Mouse (Mus musculus) heart, embryonic 15.5 days (tissue): ENCODE results near the gene Ccrl2. TPM values are rescaled to one million over a fixed set of nuclear protein-coding genes. Genes with fewer than 3 reads are reported as not detected.

ENCODE experiments used
- ATAC-seq: fragments of 200-750 bp; cut with Nextera tagmentation; replicated peaks from 2 replicates; pipeline ENCODE4 v1.8.0; 2017; ENCODE audit warnings: low read depth, moderate TSS enrichment; ENCODE audit not compliant: insufficient number of reproducible peaks, insufficient read depth, low FRiP score
- H3K27ac ChIP-seq: fragments of 300-500 bp; sonication (generic); 2 replicates; pipeline ENCODE4 v1.5.1; 2015; ENCODE audit warnings: mild to moderate bottlenecking, inconsistent platforms
- H3K27me3 ChIP-seq: fragments of 300-500 bp; sonication (generic); 2 replicates; pipeline ENCODE4 v1.6.1; 2015; ENCODE audit warnings: inconsistent platforms
- H3K36me3 ChIP-seq: fragments of 300-500 bp; sonication (generic); 2 replicates; pipeline ENCODE4 v1.6.1; 2015; ENCODE audit warnings: mild to moderate bottlenecking, inconsistent platforms
- H3K4me1 ChIP-seq: fragments of 300-500 bp; sonication (generic); replicated peaks from 2 replicates; pipeline ENCODE4 v1.6.1; 2015; ENCODE audit warnings: inconsistent platforms
- H3K4me2 ChIP-seq: fragments of 300-500 bp; sonication (generic); 2 replicates; pipeline ENCODE4 v1.6.1; 2015; ENCODE audit warnings: inconsistent platforms, mild to moderate bottlenecking, moderate library complexity
- H3K4me3 ChIP-seq: fragments of 300-500 bp; sonication (generic); 2 replicates; pipeline ENCODE4 v1.5.1; 2015; ENCODE audit warnings: mild to moderate bottlenecking, inconsistent platforms
- H3K9ac ChIP-seq: fragments of 300-500 bp; sonication (generic); 2 replicates; pipeline ENCODE4 v1.6.1; 2015; ENCODE audit warnings: mild to moderate bottlenecking, inconsistent platforms
- H3K9me3 ChIP-seq: fragments of 300-500 bp; sonication (generic); replicated peaks from 2 replicates; pipeline ENCODE4 v1.6.1; 2016; ENCODE audit warnings: inconsistent platforms
- WGBS: fragments of 180-500 bp; shearing (Covaris S2); methylation state at CpG from one replicate; pipeline ENCODE4 v1.1.7; 2015; ENCODE audit warnings: mixed read lengths; 5-methylcytosine and 5-hydroxymethylcytosine counted together
- polyA plus RNA-seq: library from polyadenylated mRNA; unstranded; fragments of >200 nt; fragmentation: Nextera tagmentation; extraction: Ambion mirVana; gene quantifications from 2 replicates; pipeline ENCODE4 v1.2.1, GENCODE M21; 2015

Ccrl2 gene
- polyA plus RNA-seq, 1 experiment from 2014 or later, result 5.2 TPM

DNA sequence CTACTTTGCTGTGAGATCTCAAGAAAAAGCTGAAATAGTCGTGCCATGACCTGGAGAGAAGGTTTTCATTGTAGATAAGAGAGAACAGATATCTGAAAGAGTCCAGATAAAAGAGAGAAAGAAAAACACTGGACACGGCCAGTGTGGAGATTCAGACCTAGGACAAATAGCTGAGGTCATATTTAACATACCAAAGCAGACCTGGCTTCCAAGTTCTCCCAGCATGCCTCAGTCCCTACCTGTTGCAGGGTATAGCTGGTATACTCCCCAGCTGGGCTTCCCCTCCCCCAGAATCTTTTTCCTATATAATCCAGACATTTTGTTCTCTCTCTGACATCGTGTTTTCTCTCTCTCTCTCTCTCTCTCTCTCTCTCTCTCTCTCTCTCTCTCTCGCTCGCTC, 30.6 kb upstream of the Ccrl2 start:
- Histone ChIP-seq H3K9ac (no peak overlapping the region), H3K4me3 (no peak overlapping the region), H3K27ac (no peak overlapping the region), H3K9me3 (no peaks in the 10 kb centered on the region), H3K4me1 (peaks cover 29% of the 10 kb centered on the region), H3K4me2 (0 out of 2 replicates have a peak overlapping the region, but pooled peaks have one; percentile 0), H3K36me3 (no peaks in the 10 kb centered on the region), H3K27me3 (no peaks in the 10 kb centered on the region)
- 11% methylated on average over 5 of the region's 5 CpGs for WGBS
- ATAC-seq, result no peak

DNA sequence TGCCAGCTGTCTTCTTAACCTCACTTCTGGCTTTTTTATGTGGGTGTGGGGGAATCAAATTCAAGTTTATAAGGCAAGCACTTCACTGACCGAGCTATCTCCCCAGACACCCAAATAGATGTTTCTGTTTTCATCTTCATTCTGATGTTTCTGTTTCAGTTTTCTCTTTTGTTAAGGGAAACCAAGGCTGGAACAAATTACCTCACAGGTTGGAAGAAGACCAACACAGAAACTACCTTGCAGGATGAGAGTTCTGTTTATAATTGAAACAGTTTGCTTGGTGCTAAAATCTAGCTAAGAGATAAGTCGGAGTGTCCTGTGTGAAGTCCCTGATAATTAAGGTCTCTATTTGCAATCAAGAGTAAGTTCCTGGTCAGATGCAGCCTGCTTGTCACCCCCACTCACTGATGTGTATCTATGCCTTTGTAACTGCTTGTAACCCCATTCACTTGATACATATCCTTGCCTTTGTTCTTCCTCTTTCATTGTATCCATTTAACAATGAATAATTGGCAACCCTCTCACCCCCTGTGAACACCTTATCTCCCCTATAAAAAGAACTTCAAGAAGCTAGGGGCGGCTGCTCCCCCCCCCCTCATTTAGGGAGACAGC, 29.8 kb upstream of the Ccrl2 start:
- H3K27ac ChIP-seq, result no peak overlapping the region
- no peaks in the 10 kb centered on the region for H3K27me3 ChIP-seq
- H3K9ac ChIP-seq, result no peak overlapping the region
- H3K9me3 ChIP-seq, result no peaks in the 10 kb centered on the region
- H3K4me3 ChIP-seq, result no peak overlapping the region
- peaks cover 25% of the 10 kb centered on the region for H3K4me1 ChIP-seq
- WGBS, result 29% methylated on average over 3 of the region's 3 CpGs
- H3K36me3 ChIP-seq, result no peaks in the 10 kb centered on the region
- ATAC-seq, result no peak
- no peak overlapping the region for H3K4me2 ChIP-seq

- no peaks in the 10 kb centered on the region for H3K27me3 ChIP-seq
- WGBS, result 60% methylated on average over 6 of the region's 6 CpGs
- peaks cover 28% of the 10 kb centered on the region for H3K4me1 ChIP-seq
- no peak overlapping the region for H3K9ac ChIP-seq
- no peak overlapping the region for H3K4me2 ChIP-seq
- H3K9me3 ChIP-seq, result no peaks in the 10 kb centered on the region
- no peak for ATAC-seq
- no peaks in the 10 kb centered on the region for H3K36me3 ChIP-seq
- no peak overlapping the region for H3K4me3 ChIP-seq
- H3K27ac ChIP-seq, result no peak overlapping the region
These were observed 28.8 kb upstream of the Ccrl2 start for GRCm38 (mm10) chr9:111086137-111086536.

DNA sequence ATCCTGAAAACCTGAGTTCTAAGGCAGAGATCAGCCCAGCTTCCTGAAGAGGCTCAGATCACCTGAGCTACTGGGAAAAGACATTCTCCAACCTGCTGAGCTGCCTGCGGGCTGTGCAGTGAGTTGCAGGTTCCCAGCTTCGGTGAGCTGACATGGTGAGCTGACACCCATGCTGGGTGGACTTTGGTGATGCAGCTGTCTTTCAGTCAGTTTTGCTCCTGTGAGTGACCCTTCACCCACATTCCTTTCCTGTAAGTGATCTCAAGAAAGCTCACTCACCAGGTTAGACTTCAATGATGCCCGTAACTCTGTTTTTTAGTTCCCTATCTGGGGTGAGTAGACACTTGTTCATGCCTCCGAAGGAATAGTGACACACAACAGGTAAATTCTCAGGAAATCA, 28.0 kb upstream of the Ccrl2 start:
- WGBS, result 50% methylated on average over 4 of the region's 4 CpGs
- ATAC-seq, result no peak
- Histone ChIP-seq H3K9me3 (no peaks in the 10 kb centered on the region), H3K27me3 (no peaks in the 10 kb centered on the region), H3K4me2 (no peak overlapping the region), H3K27ac (no peak overlapping the region), H3K4me1 (peaks cover 28% of the 10 kb centered on the region), H3K9ac (no peak overlapping the region), H3K36me3 (no peaks in the 10 kb centered on the region), H3K4me3 (no peak overlapping the region)

- Histone ChIP-seq H3K36me3 (no peaks in the 10 kb centered on the region), H3K4me2 (no peak overlapping the region), H3K4me1 (peaks cover 6% of the 10 kb centered on the region), H3K27ac (no peak overlapping the region), H3K4me3 (no peak overlapping the region), H3K27me3 (no peaks in the 10 kb centered on the region), H3K9me3 (no peaks in the 10 kb centered on the region), H3K9ac (no peak overlapping the region)
- ATAC-seq, result no peak
- 78% methylated on average over 5 of the region's 5 CpGs for WGBS
These were observed 24.4 kb upstream of the Ccrl2 start for GRCm38 (mm10) chr9:111081765-111082164.

- Histone ChIP-seq H3K4me2 (no peak overlapping the region), H3K9ac (no peak overlapping the region), H3K27ac (no peak overlapping the region), H3K36me3 (no peaks in the 10 kb centered on the region), H3K27me3 (no peaks in the 10 kb centered on the region), H3K4me3 (no peak overlapping the region), H3K4me1 (peaks cover 5% of the 10 kb centered on the region; the same call in 1 of the 2 replicates), H3K9me3 (no peaks in the 10 kb centered on the region)
- ATAC-seq, result no peak
- WGBS, result 90% methylated on average over 8 of the region's 8 CpGs
These were observed 23.5 kb upstream of the Ccrl2 start for GRCm38 (mm10) chr9:111080801-111081200.

DNA sequence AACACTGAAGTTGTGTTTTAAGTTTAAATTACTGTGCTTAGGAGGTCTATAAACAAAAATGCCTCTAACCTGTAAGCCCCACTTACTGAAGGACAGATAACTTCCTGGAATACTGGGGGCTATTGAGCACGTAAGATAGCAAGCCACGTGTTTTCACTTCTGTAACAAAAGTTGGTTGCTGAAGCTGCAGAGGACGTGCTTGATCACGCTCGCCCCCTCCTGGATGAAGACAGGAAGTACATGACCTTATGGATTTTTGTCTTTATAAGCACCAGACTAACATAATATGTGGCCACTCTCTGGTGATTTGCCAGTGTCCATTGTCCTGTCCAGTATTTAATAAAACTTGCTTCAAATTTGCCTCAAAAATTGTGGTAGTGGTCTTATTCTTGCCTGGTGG, 20.4 kb upstream of the Ccrl2 start:
- WGBS, result 63% methylated on average over 5 of the region's 5 CpGs
- H3K9ac ChIP-seq, result no peak overlapping the region
- H3K4me1 ChIP-seq, result peaks cover 5% of the 10 kb centered on the region; the same call in 1 of the 2 replicates
- H3K36me3 ChIP-seq, result no peaks in the 10 kb centered on the region
- no peaks in the 10 kb centered on the region for H3K27me3 ChIP-seq
- no peak overlapping the region for H3K4me3 ChIP-seq
- 0 out of 2 replicates have a peak, but pooled peaks cover 7% of the 10 kb centered on the region for H3K9me3 ChIP-seq
- no peak for ATAC-seq
- H3K4me2 ChIP-seq, result no peak overlapping the region
- no peak overlapping the region for H3K27ac ChIP-seq

DNA sequence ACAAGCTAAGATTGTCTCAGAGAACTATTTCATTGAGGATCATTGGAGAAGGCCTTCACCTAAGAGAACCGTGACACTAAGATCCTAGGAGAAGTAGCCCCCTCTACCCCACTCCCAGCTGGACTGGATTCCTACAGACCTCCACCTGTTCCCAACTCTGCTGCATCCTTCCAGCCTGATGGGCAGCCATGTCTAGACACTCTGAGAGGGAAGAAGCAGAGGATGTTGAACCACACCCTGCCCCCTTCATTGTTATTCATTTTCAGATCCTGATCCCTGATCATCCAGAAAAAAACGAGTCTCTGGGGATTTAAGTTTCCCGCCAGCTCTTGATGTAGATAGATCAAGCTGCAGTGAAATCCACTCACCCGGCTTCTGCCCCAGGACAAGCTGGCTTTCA, 15.7 kb upstream of the Ccrl2 start:
- Histone ChIP-seq H3K9ac (no peak overlapping the region), H3K9me3 (0 out of 2 replicates have a peak, but pooled peaks cover 7% of the 10 kb centered on the region), H3K36me3 (no peaks in the 10 kb centered on the region), H3K4me2 (no peak overlapping the region), H3K4me3 (no peak overlapping the region), H3K27ac (no peak overlapping the region), H3K27me3 (no peaks in the 10 kb centered on the region), H3K4me1 (no peaks in the 10 kb centered on the region)
- no peak for ATAC-seq
- 64% methylated on average over 4 of the region's 4 CpGs for WGBS

GRCm38 (mm10) chr9:111072175-111072574, 14.9 kb upstream of the Ccrl2 start:
- 39% methylated on average over 7 of the region's 7 CpGs for WGBS
- H3K9me3 ChIP-seq, result 0 out of 2 replicates have a peak, but pooled peaks cover 7% of the 10 kb centered on the region
- H3K4me1 ChIP-seq, result no peaks in the 10 kb centered on the region
- H3K36me3 ChIP-seq, result no peaks in the 10 kb centered on the region
- H3K9ac ChIP-seq, result no peak overlapping the region
- H3K4me3 ChIP-seq, result no peak overlapping the region
- no peaks in the 10 kb centered on the region for H3K27me3 ChIP-seq
- H3K27ac ChIP-seq, result no peak overlapping the region
- no peak overlapping the region for H3K4me2 ChIP-seq
- ATAC-seq, result no peak

DNA sequence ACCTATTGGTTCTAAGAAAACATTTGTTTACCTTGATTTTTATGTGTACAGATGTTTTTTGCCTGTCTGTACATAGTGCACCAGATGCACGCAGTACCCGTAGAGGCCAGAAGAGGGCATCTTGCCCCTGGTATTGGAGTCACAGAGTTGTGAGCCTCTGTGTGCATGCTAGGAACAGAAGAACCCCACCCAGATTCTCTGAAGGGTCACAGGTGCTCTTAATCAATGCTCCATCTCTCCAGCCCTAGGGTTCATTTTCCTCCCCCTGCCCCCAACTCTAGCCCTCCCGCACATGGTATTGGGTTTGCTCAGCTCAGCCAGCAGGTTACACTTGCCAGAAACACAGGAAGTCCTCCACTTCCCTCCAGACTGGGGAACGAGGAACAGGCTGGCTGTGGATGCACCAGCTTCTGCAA, 13.2 kb upstream of the Ccrl2 start:
- Histone ChIP-seq H3K4me3 (no peak overlapping the region), H3K27me3 (no peaks in the 10 kb centered on the region), H3K36me3 (no peaks in the 10 kb centered on the region), H3K9me3 (0 out of 2 replicates have a peak, but pooled peaks cover 7% of the 10 kb centered on the region), H3K4me2 (no peak overlapping the region), H3K9ac (no peak overlapping the region), H3K4me1 (no peaks in the 10 kb centered on the region), H3K27ac (no peak overlapping the region)
- peak; percentile 43; the same call in 1 of the 2 replicates for ATAC-seq
- WGBS, result 28% methylated on average over 4 of the region's 4 CpGs

GRCm38 (mm10) chr9:111067052-111067451, 9.7 kb upstream of the Ccrl2 start:
- no peak overlapping the region for H3K4me3 ChIP-seq
- no peak for ATAC-seq
- 82% methylated on average over 4 of the region's 4 CpGs for WGBS
- no peak overlapping the region for H3K9ac ChIP-seq
- H3K36me3 ChIP-seq, result no peaks in the 10 kb centered on the region
- H3K27ac ChIP-seq, result no peak overlapping the region
- no peaks in the 10 kb centered on the region for H3K4me1 ChIP-seq
- H3K27me3 ChIP-seq, result no peaks in the 10 kb centered on the region
- H3K4me2 ChIP-seq, result no peak overlapping the region
- no peaks in the 10 kb centered on the region for H3K9me3 ChIP-seq

- H3K4me1 ChIP-seq, result peaks cover 2% of the 10 kb centered on the region
- H3K27me3 ChIP-seq, result no peaks in the 10 kb centered on the region
- no peaks in the 10 kb centered on the region for H3K9me3 ChIP-seq
- no peak overlapping the region for H3K4me2 ChIP-seq
- H3K36me3 ChIP-seq, result no peaks in the 10 kb centered on the region
- no peak overlapping the region for H3K4me3 ChIP-seq
- no peak overlapping the region for H3K9ac ChIP-seq
- ATAC-seq, result no peak
- no peak overlapping the region for H3K27ac ChIP-seq
- WGBS, result 73% methylated on average over 5 of the region's 5 CpGs
These were observed 5.5 kb upstream of the Ccrl2 start for GRCm38 (mm10) chr9:111062840-111063239.
